Mouse (Mus musculus) left cerebral cortex, adult 2 months (tissue): ENCODE measurements around the gene Ppfia2. TPM values are rescaled to one million over a fixed set of nuclear protein-coding genes. Genes with fewer than 3 reads are reported as not detected.

ENCODE experiments used
- DNase-seq, 2 experiments: peaks; one replicate each; pipeline ENCODE4 v3.0.0; 2021 to 2022; ENCODE audit warnings: low spot score in 2 of 2, mixed read lengths in 1 of 2; ENCODE audit errors: extremely low spot score in 1 of 2
- H3K27ac ChIP-seq: fragments of 200-600 bp; 2 replicates; pipeline ENCODE4 v1.8.1; 2022
- H3K4me3 ChIP-seq: fragments of 200-600 bp; 2 replicates; pipeline ENCODE4 v1.8.1; 2022
- CTCF ChIP-seq: fragments of 200-600 bp; IDR thresholded peaks from 2 replicates; pipeline ENCODE4 v1.8.1; 2022; ENCODE audit warnings: antibody characterized with exemption, mild to moderate bottlenecking, moderate library complexity
- intact Hi-C: fragments of 180-260 bp; cut with DNase I; formaldehyde crosslinking; loops from one replicate; pipeline ENCODE4 v1.15.1; 2025
- total RNA-seq, 2 experiments: library from RNA; stranded (reverse); gene quantifications; 2 replicates each; pipeline ENCODE4 v1.2.3; 2021

The Ppfia2 gene
- total RNA-seq, 2 experiments from 2014 or later: 80.7 to 86.8 TPM

DNA sequence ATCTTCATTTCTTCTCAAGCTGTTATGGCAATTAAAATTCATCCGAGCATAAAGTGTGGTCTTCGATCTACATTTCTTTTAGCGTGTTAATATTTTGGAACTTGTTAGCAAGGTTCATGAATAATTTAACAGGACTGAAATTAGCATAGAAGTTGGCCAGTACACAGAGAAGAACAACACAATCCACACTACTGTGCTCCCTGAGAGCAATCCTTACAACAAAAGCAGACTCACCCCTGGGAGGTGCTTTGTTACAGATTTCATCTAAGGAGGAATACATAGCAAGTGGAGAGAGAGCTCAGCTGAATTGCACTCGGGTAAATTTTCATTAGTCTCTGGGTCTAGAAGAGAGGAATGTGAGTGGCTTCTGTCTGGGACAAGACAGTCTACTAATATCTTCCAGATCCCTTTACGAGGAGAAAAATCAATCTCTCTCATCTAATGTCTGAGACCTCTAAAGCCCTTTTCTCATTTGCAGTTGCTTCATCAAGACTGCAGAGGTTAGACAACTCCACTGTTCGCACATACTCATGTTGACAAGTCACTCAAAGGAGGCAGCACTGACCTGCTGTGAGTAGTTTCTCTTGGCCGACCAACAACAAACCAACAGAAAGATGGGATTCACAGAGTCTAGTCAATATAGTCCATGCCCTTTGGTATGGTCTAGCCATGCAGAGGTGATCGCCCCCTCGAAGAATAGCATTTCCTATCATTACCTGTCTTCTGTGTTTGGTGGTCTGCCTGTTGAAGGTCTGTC, 458.6 kb downstream of the Ppfia2 start:
- H3K4me3 ChIP-seq: no peak overlapping the region
- intact Hi-C loops: no loop called here
- TF ChIP-seq CTCF: no peak
- H3K27ac ChIP-seq: no peak overlapping the region
- DNase-seq: no peak

DNA sequence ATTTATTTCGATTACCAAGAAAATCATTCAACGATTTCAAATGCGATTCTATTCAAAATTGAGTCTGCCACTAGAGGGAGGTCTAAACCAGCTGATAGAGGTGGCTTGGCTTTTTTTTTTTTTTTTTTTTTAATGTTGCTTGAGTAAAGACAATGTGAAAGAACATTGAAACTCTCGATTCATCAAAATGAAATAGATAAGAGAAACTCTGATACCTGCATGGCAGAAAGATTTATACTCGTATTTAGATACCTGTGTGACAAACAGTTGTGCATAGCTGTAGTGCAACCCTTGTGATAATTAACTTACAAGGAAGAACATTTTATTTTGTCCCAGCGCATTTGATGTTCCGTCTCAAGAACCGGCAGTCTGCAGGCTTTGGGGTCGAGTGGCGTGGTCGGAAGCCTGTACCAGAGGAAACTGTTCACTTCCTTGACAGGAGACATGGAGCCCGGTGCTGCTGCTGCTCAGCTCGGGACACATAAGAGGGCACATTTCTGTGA, 462.5 kb downstream of the Ppfia2 start:
- TF ChIP-seq CTCF: peak; percentile 71
- intact Hi-C loops: loop anchor here (1.0 to 5.0 kb wide), 5 partner anchors 325 to 815 kb away; partner anchors contain the start of gene Lin7a
- no peak for DNase-seq
- Histone ChIP-seq H3K4me3 (peak overlapping the region; percentile 13; the same call in 1 of the 2 replicates), H3K27ac (no peak overlapping the region)

DNA sequence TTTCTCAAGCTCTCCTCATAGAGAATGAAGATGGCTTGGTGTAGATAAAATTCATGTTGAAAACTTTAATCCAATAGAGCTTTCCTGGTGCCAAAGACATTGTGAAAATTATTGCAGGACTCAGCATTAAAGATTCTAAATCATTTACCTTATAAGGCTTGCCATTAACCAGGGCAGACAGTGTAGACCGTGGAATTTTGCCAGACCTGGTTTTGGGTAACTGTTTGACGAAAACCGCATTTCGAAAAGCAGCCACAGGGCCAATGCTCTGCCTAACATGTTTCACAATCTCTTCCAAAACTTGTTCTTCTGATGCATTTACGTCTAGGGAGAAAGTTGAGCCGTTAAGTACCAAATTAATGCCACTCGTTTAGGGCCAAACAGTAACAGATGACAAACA, 466.9 kb downstream of the Ppfia2 start:
- H3K27ac ChIP-seq: no peak overlapping the region
- no peak for DNase-seq
- intact Hi-C loops: loop anchor here (5.0 kb wide), 1 partner anchor 235 kb away; no protein-coding TSS in a partner anchor
- no peak overlapping the region for H3K4me3 ChIP-seq
- no peak for TF ChIP-seq CTCF

DNA sequence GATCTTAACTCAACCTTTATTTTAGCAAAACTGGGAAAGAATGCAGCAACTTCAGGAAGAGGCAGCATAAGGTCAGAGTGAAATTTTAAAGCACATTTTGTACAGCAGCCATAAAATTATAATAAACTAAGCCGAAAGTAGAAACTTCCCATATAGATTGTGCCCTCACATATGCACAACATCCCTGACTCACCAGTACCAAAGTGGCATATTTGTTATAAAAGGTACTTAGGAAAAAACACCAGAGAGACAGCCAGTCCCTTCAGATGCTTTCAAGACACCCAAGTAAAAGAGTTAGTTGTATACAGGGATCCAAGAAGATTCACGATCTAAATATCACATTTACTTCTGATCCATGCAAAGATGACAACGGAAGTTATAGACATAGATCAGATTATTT, 468.7 kb downstream of the Ppfia2 start:
- intact Hi-C loops: loop anchor here (5.0 kb wide), 1 partner anchor 233 kb away; no protein-coding TSS in a partner anchor
- Histone ChIP-seq H3K4me3 (no peak overlapping the region), H3K27ac (peak overlapping the region; percentile 48; the same call in 1 of the 2 replicates)
- DNase-seq: no peak
- TF ChIP-seq CTCF: no peak

DNA sequence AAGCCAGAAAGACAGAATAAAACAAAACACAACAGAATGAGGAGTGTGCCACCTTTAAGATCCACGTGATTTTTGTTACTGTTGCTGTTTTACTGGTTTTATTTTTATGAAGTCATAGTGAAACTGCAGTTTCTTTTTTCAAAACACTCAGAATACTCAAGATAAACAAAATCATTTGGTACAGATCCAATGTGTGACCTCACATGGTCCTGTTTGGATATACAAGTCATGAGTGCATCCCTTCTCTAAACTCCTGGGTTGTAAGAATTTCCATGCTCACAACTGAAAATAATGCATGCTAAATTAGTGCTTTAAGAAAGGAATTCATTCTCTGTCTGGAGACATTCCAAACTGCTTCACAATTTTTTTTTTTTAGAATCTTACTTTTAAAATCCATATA, 469.3 kb downstream of the Ppfia2 start:
- intact Hi-C loops: loop anchor here (5.0 kb wide), 1 partner anchor 233 kb away; no protein-coding TSS in a partner anchor
- DNase-seq: no peak
- Histone ChIP-seq H3K27ac (no peak overlapping the region), H3K4me3 (no peak overlapping the region)
- no peak for TF ChIP-seq CTCF

DNA sequence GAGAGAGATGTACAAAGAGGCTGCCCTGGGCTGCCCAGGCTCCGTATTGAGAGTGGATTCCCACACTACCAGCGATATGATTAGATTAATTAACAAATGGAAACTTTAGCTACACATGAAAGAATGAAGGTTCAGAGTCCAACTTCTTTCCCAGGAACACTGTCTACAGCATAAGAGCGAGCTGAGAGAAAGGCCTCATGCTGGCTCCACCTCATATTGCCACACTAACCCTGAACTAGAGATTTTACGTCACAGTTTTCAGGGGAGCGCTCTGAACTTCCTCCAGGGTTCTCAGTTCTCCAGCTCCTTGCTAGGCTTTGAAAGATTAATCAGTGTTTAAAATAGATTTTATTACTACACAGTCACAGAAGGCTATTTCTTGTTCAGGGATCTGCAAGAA, 471.2 kb downstream of the Ppfia2 start:
- H3K4me3 ChIP-seq: no peak overlapping the region
- no peak for TF ChIP-seq CTCF
- DNase-seq: no peak
- intact Hi-C loops: no loop called here
- H3K27ac ChIP-seq: no peak overlapping the region

DNA sequence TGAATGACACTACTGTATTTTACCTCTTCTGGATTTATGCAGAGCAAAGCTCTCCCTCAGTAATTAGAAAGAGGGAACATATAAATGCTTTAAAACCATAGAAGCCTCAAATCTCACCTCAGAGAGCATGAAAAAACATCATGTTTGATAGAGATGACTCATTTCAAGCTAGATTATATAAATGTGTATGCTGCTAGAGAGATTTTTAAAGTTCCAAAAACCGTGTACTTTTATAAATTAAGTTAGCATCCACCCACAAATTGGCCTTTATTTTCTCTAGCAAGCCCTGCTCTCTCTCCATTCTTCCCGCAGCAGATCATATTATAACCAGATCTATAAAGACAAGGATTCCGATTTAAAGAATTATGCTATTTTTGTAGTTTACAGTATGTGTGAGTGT, 488.9 kb downstream of the Ppfia2 start:
- TF ChIP-seq CTCF: no peak
- Histone ChIP-seq H3K27ac (peak overlapping the region; percentile 54; the same call in 1 of the 2 replicates), H3K4me3 (no peak overlapping the region)
- intact Hi-C loops: no loop called here
- no peak for DNase-seq

DNA sequence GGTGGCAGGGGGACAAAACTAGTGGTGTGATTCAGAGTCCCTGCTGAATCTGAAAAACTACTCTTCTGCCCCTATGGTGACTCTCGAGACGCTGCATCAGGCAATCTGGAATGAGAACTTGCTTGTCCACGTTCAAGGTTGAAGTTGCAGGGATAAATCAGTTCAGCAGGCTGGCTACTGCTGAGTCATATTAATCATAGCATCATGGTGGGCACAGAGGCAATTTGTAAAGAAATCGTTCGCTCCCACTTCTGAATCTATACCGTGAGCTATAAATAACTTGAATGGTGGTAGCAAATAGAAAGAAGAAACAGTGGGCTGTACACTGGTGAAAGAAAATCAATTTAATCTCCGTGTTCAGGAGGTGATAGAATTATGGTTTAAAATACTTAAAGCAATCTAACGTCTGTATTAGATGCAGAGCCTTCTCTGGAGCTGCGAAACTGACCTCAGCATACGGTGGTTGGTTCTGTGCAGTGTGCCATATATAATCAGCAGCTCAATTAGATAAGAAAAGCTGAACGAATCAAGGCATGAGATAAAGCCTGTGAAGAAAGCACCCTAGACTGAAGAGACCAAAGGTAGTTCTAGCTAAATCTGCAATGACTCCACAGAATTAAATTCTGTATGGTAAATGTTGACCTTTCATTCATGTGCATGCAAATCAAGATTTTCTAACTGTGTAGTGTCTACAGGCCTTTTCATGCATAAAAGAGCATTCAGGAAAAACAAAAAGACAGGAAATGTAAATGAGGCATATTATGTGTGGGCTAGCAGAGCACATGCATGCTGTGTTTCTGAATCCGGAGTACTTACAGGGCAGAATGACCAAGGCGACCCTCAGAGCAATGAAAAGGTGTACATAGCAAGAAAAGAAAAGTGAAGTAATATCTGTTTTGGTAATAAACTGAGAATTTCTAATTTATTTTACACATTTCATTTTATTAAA, 505.3 kb downstream of the Ppfia2 start:
- TF ChIP-seq CTCF: no peak
- H3K27ac ChIP-seq: no peak overlapping the region
- intact Hi-C loops: no loop called here

More for the DNA sequence above, 505.3 kb downstream of the Ppfia2 start:
- no peak for DNase-seq
- no peak overlapping the region for H3K4me3 ChIP-seq
